Mouse (Mus musculus) ovary, postnatal 10 days (tissue): ENCODE data around the gene Ankrd12.
A peak's percentile ranks its signal among the peaks of the same experiment; 100 is the strongest.
"Not testable (repeated sequence)": the region's sequence is repeated elsewhere in the genome, so short reads cannot be mapped to it uniquely, and the experiment has no call there.

Experiments used
- DNase-seq: peaks from one replicate; pipeline ENCODE4 v3.0.0; 2022; ENCODE audit warnings: low spot score

Gene Ankrd12

GRCm38 (mm10) chr17:66084486-66084885 lies 7.6 kb upstream of the Ankrd12 start:
- no peak for DNase-seq

- DNase-seq = no peak
Observed at GRCm38 (mm10) chr17:66077437-66077850, 555 bp upstream of the Ankrd12 start.

DNA sequence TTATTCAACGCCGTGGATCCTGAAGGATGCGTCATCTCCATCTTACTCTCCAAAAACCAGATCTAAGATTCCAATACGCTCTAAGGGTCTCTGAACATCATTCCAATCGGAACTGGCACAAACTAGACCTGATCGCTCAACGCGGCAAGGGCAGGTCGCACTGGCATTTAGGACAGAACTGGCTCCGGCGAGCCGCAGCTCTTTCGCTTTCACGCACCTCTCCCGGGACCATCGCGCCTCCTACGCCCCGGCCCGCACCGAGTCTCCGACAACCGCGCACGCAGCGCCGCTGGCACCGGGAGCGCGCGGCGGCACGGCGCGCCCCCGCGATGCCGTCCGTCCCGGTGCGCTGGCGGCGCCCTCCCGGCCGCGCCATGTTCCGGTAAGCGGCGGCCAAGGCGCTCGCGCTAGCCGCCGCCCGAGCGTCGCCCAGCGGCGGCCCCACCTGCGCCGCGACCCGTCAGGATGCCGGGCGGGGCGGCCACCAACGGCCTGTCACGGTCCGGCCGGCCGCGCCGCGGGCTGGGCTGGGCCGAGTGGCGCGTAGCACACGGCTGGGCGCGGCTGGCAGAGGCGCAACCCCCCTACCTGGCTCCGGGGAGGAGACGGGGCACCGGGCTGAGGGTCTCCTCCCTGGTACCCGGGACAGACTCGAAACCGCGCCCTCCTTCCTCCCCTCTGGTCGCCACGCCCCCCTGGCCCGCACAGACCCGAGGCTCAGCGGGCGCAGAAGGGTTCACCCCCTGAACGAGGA lies 538 bp downstream of the Ankrd12 start:
- DNase-seq = peak; percentile 7

DNA sequence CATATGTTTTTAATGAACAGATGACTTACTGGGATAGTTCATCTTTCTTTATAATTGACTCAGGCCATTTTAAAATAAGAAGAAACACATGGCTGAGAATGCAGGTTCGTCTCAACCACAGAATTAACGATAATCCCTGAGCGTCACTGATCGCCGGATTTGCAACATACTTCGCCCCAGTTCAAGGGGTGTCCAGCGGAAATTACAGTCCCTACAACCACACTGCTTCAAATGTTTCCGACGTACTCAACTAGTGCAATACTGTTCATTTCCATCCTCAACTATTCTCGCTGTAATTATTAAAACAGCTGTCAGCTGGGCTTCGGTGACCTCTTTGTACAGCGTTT lies 1.1 kb downstream of the Ankrd12 start:
- DNase-seq = no peak

- no peak for DNase-seq
Observed at GRCm38 (mm10) chr17:66073971-66074370, 2.9 kb downstream of the Ankrd12 start.

DNA sequence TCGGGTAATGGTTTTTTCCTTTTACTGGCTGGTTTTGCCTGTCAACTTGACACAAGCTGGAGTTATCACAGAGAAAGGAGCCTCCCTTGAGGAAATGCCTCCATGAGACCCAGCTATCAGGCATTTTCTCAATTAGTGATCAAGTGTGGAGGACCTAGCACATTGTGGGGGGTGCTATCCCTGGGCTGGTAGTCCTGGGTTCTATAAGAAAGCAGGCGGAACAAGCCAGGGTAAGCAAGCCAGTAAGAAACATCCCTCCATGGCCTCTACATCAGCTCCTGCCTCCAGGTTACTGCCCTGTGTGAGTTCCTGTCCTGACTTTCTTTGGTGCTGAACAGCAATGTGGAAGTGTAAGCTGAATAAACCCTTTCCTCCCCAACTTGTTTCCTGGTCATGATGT lies 7.9 kb downstream of the Ankrd12 start:
- DNase-seq = not testable (repeated sequence)

DNA sequence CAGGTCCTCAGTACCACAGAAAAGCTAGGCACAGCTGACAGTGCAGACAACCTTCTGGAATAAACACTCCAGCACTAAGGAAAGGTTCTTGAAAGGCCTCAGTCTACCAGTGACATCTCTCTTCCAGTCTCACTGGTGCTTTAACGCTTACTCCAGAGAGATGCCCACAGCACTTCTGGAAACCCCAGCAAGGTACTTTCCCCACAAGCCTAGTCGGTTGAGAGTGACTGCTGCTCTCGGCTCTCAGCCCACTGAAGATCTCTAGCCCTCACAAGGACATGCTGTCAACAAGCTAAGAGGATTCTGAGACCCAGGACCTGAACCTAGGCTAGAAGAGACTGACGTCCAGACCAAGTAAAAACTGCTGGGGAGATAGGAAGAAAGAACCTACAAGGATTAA lies 11.8 kb downstream of the Ankrd12 start:
- DNase-seq = no peak

DNA sequence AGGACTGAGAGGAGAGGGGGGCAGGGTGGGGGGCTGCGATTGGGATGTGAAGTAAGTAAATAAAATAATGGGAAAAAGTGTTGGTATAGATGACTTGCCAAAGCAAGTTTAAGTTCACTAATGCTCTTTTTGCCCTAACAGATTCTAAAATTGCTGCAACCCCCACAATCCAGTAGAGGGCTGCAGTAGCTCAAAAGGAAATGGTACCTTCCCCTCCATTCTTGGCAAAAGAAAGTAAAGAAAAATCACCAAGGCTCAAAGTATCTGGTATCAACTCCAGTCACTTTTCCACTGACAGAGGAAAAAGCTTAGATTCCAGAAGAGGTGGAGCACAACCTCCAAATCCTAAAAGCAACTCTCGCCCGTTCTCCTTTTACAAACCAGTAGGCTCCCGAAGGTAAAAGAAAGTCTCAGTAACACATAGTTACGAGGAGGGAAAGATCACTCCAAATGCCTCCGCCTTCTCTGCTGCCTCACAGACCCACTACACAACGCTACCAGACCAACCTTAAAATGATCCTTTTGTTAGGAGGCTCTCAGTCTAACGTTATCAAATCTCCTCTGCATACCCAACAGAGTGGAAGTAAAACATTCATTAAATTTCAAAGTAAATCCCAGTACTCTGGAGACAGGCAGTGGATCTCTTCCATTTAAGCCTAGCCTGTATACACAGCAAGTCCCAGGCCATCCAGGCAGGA lies 15.5 kb downstream of the Ankrd12 start:
- DNase-seq = no peak

- DNase-seq = no peak
Observed at GRCm38 (mm10) chr17:66058160-66058559, 18.7 kb downstream of the Ankrd12 start.

- no peak for DNase-seq
Observed at GRCm38 (mm10) chr17:66057145-66057544, 19.7 kb downstream of the Ankrd12 start.

DNA sequence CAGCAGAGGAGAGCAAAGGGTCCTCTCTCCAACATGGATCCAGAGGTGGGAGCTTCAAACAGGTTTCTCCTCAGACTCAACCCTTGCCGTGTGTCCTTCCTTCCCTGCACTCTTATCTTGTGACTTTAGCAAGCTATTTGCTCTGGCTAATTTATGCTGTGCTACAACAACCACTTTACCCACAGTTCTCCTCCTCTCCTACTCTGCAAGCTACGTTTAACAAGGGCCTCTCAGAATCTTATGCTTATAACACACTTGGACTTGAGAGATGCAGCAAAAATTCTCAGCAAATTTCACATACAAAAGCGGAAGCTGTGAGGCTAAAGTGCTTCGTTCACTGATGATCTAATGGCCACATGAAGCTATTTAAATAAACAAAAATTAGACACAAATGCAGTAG lies 23.5 kb downstream of the Ankrd12 start:
- DNase-seq = no peak

GRCm38 (mm10) chr17:66048795-66049194 lies 28.1 kb downstream of the Ankrd12 start:
- no peak for DNase-seq

GRCm38 (mm10) chr17:66048199-66048598 lies 28.7 kb downstream of the Ankrd12 start:
- DNase-seq = no peak

GRCm38 (mm10) chr17:66043679-66044078 lies 33.2 kb downstream of the Ankrd12 start:
- not testable (repeated sequence) for DNase-seq

DNA sequence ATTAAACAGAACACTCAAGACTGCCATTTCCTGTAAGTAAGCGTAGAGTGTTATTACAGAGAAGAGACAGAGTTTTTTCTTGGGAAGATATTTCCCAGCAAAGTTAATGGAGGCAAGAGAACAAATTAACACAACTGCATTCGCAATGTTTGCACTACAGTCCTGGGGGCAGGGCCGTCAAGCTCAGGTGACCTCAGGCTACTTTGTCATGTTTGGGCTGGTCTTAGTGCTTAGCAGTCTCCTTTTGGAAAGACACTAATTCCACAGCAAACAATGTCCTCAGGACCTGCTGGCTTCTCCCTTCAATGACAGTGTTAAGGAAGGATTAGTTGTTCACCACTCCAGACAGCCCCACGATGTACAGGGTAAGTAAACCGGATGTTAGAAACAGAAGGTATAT lies 35.9 kb downstream of the Ankrd12 start:
- no peak for DNase-seq

DNA sequence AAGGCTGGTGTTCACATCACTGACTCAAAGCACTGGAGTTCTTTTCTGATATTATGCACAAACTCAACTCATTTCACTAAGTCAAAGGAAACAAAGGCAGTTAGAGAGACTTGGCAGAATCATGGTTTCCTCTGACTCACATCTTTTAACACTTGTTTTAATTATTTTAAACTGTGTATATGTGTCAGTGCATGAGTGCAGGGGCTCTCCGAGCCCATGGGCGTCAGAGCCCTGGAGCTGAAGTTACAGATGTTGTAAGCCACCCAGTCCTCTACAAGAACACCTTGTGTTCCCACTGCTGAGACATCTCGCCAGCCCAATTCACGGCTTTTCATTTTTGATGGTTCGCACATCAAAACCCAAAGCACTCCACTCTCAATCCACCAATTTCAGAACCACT lies 43.6 kb downstream of the Ankrd12 start:
- no peak for DNase-seq

GRCm38 (mm10) chr17:66031991-66032390 lies 44.9 kb downstream of the Ankrd12 start:
- DNase-seq = no peak

GRCm38 (mm10) chr17:66024211-66024610 lies 52.7 kb downstream of the Ankrd12 start:
- DNase-seq = no peak

DNA sequence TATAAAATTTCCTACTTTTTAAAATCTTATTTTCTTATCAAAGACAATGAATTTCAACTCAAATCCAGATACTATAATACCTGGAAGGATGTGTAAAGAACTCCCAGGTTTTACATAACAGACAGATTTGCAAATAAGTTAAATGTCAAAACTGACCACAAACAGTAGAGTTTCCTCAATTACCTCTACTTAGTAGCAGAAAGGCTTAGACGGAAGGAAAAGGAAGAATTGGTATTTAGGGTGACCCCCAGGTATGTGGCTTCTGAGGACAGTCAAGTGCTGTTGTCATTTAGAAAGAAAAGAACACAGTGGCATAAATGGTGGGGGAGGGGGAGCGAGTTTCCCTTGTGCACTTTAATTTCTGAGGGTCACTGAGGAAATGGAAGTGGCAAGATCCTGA lies 65.1 kb downstream of the Ankrd12 start:
- no peak for DNase-seq

GRCm38 (mm10) chr17:66007892-66008291 lies 69.0 kb downstream of the Ankrd12 start:
- DNase-seq = no peak

DNA sequence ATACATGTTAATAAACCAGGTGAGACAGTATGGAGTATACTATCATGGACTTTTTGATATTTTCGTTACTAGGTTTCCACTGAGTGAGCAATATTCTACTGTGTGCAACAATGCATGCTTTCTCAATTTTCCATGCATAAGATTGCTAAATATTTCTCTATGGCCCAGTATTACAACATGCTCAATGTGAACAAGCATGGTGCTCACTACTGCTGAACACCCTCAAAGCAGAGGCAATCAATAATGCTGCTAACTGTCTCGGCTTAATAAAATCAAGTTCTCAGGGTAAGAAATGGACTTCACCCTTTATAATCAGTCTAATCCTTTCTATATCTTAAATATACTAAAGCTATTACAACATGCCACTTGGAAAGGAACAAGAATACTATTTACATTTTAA lies 69.4 kb downstream of the Ankrd12 start:
- no peak for DNase-seq

- DNase-seq = no peak
Observed at GRCm38 (mm10) chr17:65988151-65988820, 88.6 kb downstream of the Ankrd12 start.

DNA sequence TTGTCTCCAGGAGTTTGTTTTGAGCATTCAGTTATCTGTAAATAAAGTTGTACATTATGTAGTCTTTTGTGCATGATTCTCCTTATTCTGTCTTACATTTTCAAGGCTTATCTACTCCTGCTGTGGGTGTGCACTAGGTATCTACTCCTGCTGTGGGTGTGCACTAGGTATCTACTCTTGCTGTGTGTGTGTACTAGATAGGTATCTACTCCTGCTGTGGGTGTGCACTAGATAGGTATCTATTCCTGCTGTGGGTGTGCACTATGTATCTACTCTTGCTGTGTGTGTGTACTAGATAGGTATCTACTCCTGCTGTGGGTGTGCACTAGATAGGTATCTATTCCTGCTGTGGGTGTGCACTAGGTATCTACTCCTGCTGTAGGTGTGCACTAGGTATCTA lies 100.2 kb downstream of the Ankrd12 start:
- DNase-seq = not testable (repeated sequence)
